Mouse (Mus musculus) midbrain, embryonic 15.5 days (tissue): ENCODE results near the gene Tead2. TPM values are rescaled to one million over a fixed set of nuclear protein-coding genes. Genes with fewer than 3 reads are reported as not detected.

ENCODE experiments used
- ATAC-seq: fragments of 200-750 bp; cut with Nextera tagmentation; replicated peaks from 2 replicates; pipeline ENCODE4 v1.8.0; 2017; ENCODE audit warnings: moderate TSS enrichment
- H3K27ac ChIP-seq: fragments of 300-500 bp; sonication (generic); 2 replicates; pipeline ENCODE4 v1.5.1; 2015; ENCODE audit warnings: mild to moderate bottlenecking, inconsistent platforms
- H3K27me3 ChIP-seq: fragments of 300-500 bp; sonication (generic); replicated peaks from 2 replicates; pipeline ENCODE4 v1.6.1; 2015; ENCODE audit warnings: inconsistent platforms
- H3K36me3 ChIP-seq: fragments of 300-500 bp; sonication (generic); replicated peaks from 2 replicates; pipeline ENCODE4 v1.6.1; 2015; ENCODE audit warnings: inconsistent platforms
- H3K4me1 ChIP-seq: fragments of 300-500 bp; sonication (generic); 2 replicates; pipeline ENCODE4 v1.6.1; 2015; ENCODE audit warnings: inconsistent platforms
- H3K4me2 ChIP-seq: fragments of 300-500 bp; sonication (generic); 2 replicates; pipeline ENCODE4 v1.6.1; 2015; ENCODE audit warnings: inconsistent platforms, mild to moderate bottlenecking, moderate library complexity
- H3K4me3 ChIP-seq: fragments of 300-500 bp; sonication (generic); 2 replicates; pipeline ENCODE4 v1.5.1; 2015; ENCODE audit warnings: mild to moderate bottlenecking, inconsistent platforms
- H3K9ac ChIP-seq: fragments of 300-500 bp; sonication (generic); 2 replicates; pipeline ENCODE4 v1.6.1; 2015; ENCODE audit warnings: mild to moderate bottlenecking, inconsistent platforms
- H3K9me3 ChIP-seq: fragments of 300-500 bp; sonication (generic); 2 replicates; pipeline ENCODE4 v1.6.1; 2016; ENCODE audit warnings: inconsistent platforms
- WGBS: fragments of 180-500 bp; shearing (Covaris S2); methylation state at CpG from one replicate; pipeline ENCODE4 v1.1.7; 2015; ENCODE audit warnings: mixed read lengths; 5-methylcytosine and 5-hydroxymethylcytosine counted together
- polyA plus RNA-seq: library from polyadenylated mRNA; unstranded; fragments of >200 nt; fragmentation: Nextera tagmentation; extraction: Ambion mirVana; gene quantifications from 2 replicates; pipeline ENCODE4 v1.2.1, GENCODE M21; 2015

The Tead2 gene
- polyA plus RNA-seq, 1 experiment from 2014 or later = 45.7 TPM

DNA sequence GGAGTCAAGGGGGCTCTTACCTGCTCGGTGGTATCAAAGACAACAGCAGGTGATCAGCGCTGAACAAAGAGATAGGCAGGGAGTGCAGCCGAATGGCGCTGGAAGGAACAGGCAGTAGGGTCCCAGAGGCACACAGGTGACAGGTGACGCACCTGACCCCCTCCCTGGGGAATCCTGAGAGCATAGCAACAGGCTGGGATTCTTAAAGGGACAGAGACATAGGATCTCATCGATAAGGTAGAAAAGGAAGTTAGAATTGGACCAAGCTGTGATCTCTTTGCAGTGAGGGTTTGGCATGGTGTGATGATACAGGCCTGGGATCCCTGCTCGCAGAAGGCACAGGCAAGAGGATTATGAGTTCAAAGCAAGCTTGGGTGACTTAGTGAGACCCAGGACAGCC is 36.1 kb upstream of the Tead2 start, which contains the start of gene Gfy:
Gene Gfy (minus strand): TSS at position 101 of the 400 bp plus-strand sequence.
- ATAC-seq = no peak

DNA sequence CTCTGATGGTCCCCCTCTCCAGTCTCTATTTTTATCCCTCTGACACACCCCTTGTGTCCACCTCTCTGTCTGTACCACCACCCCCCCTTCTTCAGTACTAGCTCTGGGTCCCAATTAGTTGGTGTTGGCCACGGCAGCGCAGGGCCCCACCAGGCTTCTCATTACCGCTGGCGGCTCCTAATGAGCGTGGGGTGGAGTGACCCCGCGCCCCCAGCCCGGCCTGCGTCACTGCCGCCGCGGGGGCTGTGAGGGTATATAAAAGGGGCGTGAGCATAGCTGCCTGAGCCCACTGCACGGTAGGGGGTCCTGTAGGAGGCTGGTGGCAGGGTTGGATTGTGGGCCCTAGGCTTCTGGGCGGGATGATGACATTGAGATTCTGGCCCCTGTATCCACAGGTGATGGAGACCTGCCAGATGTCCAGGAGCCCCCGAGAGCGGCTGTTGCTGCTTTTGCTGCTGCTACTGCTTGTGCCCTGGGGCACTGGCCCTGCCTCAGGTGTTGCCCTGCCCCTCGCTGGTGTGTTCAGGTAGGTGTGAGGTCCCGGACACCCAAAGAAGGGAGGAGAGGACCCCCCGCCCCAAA is 34.6 kb upstream of the Tead2 start, which contains the start of gene Pth2:
Gene Pth2 (plus strand): TSS at position 100 of the 582 bp plus-strand sequence.
- Histone ChIP-seq H3K9ac (peak within 1 kb of the TSS; percentile 2; the same call in 1 of the 2 replicates), H3K4me3 (peak within 1 kb of the TSS; percentile 37), H3K27me3 (peaks cover 96% of the 10 kb centered on the region), H3K4me2 (peak within 1 kb of the TSS; percentile 62), H3K27ac (no peak within 1 kb of the TSS), H3K9me3 (no peaks in the 10 kb centered on the region), H3K4me1 (peaks cover 30% of the 10 kb centered on the region), H3K36me3 (no peaks in the 10 kb centered on the region)
- 18% methylated on average over 20 of the region's 20 CpGs for WGBS
- ATAC-seq = no peak

More for the DNA sequence above, 36.1 kb upstream of the Tead2 start, which contains the start of gene Gfy:
- Histone ChIP-seq H3K27me3 (peaks cover 99% of the 10 kb centered on the region), H3K4me1 (peaks cover 33% of the 10 kb centered on the region), H3K9ac (no peak within 1 kb of the TSS), H3K4me3 (no peak within 1 kb of the TSS), H3K4me2 (no peak within 1 kb of the TSS), H3K36me3 (no peaks in the 10 kb centered on the region), H3K27ac (no peak within 1 kb of the TSS), H3K9me3 (no peaks in the 10 kb centered on the region)
- 23% methylated on average over 7 of the region's 7 CpGs for WGBS

DNA sequence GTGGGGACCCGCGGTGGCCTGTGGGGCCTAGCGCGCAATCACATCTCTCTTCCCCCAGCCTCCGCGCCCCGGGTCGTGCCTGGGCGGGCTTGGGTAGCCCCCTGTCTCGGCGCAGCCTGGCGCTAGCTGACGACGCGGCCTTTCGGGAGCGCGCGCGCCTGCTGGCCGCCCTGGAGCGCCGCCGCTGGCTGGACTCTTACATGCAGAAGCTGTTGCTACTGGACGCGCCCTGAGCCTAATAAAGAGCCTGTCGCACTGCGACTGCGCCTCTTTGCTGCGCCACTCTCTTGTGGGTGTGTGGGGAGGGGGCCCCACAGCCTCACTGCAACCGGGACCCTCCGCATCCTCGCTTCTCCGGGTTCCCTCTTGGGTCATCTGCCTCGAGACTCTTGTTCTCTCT is 34.0 kb upstream of the Tead2 start:
- H3K4me1 ChIP-seq = peaks cover 24% of the 10 kb centered on the region
- ATAC-seq = no peak; the same call in 1 of the 2 replicates
- peak overlapping the region; percentile 62 for H3K4me2 ChIP-seq
- no peaks in the 10 kb centered on the region for H3K36me3 ChIP-seq
- peak overlapping the region; percentile 2; the same call in 1 of the 2 replicates for H3K9ac ChIP-seq
- H3K27me3 ChIP-seq = peaks cover 90% of the 10 kb centered on the region
- H3K27ac ChIP-seq = no peak overlapping the region
- no peaks in the 10 kb centered on the region for H3K9me3 ChIP-seq
- 3% methylated on average over 34 of the region's 35 CpGs for whole genome bisulfite sequencing
- peak overlapping the region; percentile 37 for H3K4me3 ChIP-seq

DNA sequence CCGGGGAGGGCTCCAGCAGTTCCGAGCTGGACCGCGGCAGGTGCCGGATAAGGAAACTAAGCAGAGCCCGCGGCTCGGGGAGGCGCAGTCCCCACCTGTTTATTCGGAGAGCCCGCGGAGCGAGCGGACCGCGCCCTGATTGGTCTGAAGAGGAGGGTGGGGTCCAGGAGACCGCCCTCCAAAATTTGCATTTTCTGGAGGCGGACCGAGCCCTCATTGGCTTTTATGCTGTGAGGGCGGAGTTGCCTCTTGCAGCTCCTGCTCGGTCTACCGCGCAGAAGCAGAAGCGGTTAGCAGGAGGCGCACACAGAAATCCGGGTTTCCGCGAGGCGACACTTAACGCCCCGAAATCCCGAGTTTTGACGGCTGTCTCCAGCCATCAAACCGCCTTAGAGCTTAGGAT is 33.4 kb upstream of the Tead2 start:
- WGBS = under 1% methylated on average over 34 of the region's 34 CpGs
- peak overlapping the region; percentile 25; the same call in 1 of the 2 replicates for H3K9ac ChIP-seq
- ATAC-seq = peak; percentile 84

DNA sequence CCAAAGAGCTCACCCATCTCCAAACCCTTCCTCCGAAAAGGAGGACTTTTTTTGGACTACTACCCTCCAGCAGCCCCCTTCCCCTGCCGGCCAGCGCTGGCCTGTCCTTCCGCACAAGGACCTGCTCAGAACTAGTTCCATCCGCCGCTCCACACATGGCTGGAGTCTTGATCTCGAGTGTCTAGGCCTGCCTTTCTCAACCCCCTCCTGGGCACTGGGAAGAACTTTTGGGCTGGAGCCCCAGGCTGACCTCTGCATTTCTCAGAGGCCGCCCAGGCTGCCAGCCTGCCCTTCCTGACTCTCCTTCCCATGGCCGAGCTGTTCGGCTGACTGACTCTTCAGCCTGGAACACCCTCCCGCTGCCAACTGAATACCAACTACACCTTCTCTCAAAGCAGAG is 32.9 kb upstream of the Tead2 start:
- no peak overlapping the region for H3K27ac ChIP-seq

More for the DNA sequence above, 33.4 kb upstream of the Tead2 start:
- Histone ChIP-seq H3K4me2 (peak overlapping the region; percentile 62), H3K9me3 (no peaks in the 10 kb centered on the region), H3K27ac (no peak overlapping the region), H3K27me3 (peaks cover 85% of the 10 kb centered on the region), H3K4me3 (peak overlapping the region; percentile 37), H3K4me1 (peaks cover 24% of the 10 kb centered on the region), H3K36me3 (no peaks in the 10 kb centered on the region)

DNA sequence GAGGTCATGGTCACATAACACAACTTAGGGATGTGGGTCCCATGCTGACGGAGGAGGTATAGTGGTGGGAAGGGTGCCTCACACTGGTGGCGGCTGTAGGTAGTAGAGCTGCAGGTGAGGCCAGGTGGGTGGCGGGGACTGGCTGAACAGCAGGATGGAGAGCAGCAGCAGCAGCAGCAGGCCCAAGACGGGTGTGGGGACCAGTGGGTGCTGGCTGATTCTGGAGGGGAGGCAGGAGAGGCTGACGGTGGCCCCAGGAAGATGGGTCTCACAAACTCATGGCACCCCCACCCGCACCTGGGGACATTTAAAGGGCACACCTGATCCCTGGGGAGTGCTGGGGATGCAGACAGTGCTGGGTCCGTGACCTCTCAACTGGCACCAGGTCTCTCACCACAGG is 31.9 kb upstream of the Tead2 start:
- Histone ChIP-seq H3K27me3 (peaks cover 70% of the 10 kb centered on the region), H3K9ac (no peak overlapping the region), H3K27ac (no peak overlapping the region), H3K4me1 (peaks cover 24% of the 10 kb centered on the region), H3K4me3 (no peak overlapping the region), H3K9me3 (no peaks in the 10 kb centered on the region), H3K4me2 (no peak overlapping the region), H3K36me3 (no peaks in the 10 kb centered on the region)
- no peak for ATAC-seq
- WGBS = 65% methylated on average over 7 of the region's 7 CpGs

More for the DNA sequence above, 32.9 kb upstream of the Tead2 start:
- WGBS = 17% methylated on average over 11 of the region's 11 CpGs
- Histone ChIP-seq H3K27me3 (peaks cover 81% of the 10 kb centered on the region), H3K4me3 (peak overlapping the region; percentile 37), H3K36me3 (no peaks in the 10 kb centered on the region), H3K4me1 (peaks cover 24% of the 10 kb centered on the region), H3K9ac (peak overlapping the region; percentile 25; the same call in 1 of the 2 replicates), H3K9me3 (no peaks in the 10 kb centered on the region), H3K4me2 (peak overlapping the region; percentile 62)
- no peak; the same call in 1 of the 2 replicates for ATAC-seq

DNA sequence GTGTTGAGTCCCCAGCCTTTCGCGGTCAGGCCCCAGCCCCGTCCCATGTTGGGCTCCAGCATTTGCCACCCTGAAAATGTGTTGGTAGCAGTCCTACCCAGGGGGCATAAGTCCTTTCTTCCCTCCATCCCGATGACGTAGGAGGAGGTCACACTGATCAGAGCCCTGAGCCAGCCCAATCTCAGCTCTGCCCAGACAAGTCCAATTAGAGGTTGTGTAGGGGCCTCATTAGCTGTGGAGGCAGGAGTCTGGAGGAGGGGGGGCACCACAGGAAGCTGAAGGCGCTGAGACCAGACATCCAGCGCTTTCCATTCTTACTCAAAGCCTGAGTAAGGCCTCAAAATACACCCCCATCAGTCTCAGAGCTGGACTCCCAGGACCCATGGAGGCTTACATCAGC is 29.6 kb upstream of the Tead2 start:
- H3K4me1 ChIP-seq = peaks cover 23% of the 10 kb centered on the region
- ATAC-seq = no peak
- H3K4me2 ChIP-seq = no peak overlapping the region
- H3K9me3 ChIP-seq = no peaks in the 10 kb centered on the region
- H3K27ac ChIP-seq = no peak overlapping the region
- H3K9ac ChIP-seq = no peak overlapping the region
- H3K4me3 ChIP-seq = no peak overlapping the region
- WGBS = 59% methylated on average over 7 of the region's 7 CpGs
- peaks cover 48% of the 10 kb centered on the region for H3K27me3 ChIP-seq
- no peaks in the 10 kb centered on the region for H3K36me3 ChIP-seq

DNA sequence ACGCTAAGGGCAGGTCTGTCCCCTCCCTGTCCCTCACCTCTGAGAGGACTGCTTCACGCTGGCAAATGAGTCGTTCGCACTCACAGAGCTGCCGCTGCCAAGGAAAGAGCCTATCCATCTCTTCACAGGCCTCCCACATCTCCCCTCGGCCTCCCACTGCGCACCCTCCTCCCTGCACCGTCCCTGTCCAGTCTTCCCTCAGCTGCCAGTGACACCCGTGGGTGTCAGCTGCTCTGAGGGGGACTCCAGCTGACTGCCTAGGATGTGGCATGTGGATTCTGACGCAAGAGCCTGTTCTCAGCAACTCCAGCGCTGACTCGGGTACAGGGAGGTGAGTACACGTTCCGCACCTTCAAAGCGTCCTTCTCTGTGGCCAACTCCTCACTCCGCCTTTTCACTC is 26.0 kb upstream of the Tead2 start:
- Histone ChIP-seq H3K4me1 (peaks cover 4% of the 10 kb centered on the region; the same call in 1 of the 2 replicates), H3K4me3 (no peak overlapping the region), H3K4me2 (no peak overlapping the region), H3K9me3 (no peaks in the 10 kb centered on the region), H3K27ac (no peak overlapping the region), H3K9ac (no peak overlapping the region), H3K27me3 (peaks cover 11% of the 10 kb centered on the region), H3K36me3 (no peaks in the 10 kb centered on the region)
- no peak for ATAC-seq
- 62% methylated on average over 16 of the region's 16 CpGs for WGBS

DNA sequence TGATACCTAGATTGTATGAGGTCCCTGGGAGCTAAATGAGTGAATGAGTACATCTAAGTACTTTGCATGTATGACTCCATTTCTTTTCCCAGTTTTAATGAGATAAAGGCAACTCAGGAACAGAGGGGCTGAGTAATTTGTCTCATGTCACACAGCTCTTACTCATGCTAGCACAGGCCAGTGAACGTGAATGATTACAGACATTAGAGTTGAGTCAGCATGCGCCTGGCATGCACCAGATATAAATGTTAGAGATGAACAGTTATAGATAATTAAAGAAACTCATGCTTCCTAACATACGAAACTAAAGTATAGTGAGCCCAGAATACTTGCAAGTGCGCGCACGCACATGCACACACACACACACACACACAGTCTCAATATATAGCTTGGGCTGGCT is 25.4 kb upstream of the Tead2 start:
- WGBS = 92% methylated on average over 6 of the region's 6 CpGs
- no peak overlapping the region for H3K4me2 ChIP-seq
- ATAC-seq = no peak
- peaks cover 6% of the 10 kb centered on the region for H3K27me3 ChIP-seq
- H3K4me3 ChIP-seq = no peak overlapping the region
- H3K27ac ChIP-seq = no peak overlapping the region
- no peak overlapping the region for H3K9ac ChIP-seq
- no peaks in the 10 kb centered on the region for H3K9me3 ChIP-seq
- no peaks in the 10 kb centered on the region for H3K36me3 ChIP-seq
- no peaks in the 10 kb centered on the region for H3K4me1 ChIP-seq

DNA sequence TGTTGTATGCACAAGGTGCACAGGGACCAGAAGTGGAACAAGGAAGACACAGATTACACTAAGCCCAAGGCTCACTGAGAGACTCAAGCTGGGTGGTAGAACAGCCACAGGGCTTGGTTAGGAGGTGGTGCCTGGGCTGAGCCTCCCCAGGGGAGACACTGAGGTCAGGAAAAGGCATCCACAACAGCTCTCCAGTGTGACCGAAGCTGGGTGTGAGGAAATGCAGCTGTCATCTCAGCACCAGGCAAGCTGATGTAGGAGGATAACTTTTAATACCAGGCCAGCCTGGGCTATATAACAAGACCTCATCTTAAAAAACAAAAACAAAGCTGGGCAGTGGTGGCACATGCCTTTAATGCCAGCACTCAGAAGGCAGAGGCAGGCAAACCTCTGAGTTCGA is 24.4 kb upstream of the Tead2 start:
- Histone ChIP-seq H3K27me3 (no peaks in the 10 kb centered on the region; the same call in 1 of the 2 replicates), H3K36me3 (no peaks in the 10 kb centered on the region), H3K4me1 (no peaks in the 10 kb centered on the region), H3K4me2 (no peak overlapping the region), H3K4me3 (no peak overlapping the region), H3K9ac (no peak overlapping the region), H3K9me3 (no peaks in the 10 kb centered on the region), H3K27ac (no peak overlapping the region)
- WGBS = 83% methylated on average over 2 of the region's 2 CpGs
- ATAC-seq = no peak

DNA sequence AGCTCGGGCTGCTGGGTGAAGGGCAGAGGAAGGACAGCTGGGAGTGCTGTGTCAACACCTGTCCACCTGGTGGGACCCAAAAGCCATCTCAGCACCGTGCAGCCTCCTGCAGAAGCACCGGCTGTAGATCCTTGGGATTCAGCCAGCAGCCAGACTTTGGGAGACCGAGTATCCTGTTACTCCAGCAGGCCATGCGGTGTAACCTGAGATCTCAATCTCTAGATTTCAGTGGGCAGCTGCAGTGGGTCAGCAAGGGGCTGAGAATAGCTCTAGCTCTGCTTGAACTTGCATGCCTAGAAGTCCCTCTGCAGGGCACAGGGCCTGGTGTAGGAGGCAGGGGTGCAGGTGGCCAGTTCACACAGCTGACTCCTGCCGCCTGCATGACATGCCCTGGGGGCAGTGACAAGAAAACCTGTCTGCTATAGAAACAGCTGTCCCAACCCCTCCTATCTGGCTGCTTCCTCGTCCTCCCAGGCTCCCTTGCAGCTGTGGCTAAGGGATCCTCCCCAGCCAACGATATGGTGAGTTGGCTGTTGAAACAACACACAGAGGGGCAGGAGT is 23.7 kb upstream of the Tead2 start:
- H3K27me3 ChIP-seq = no peaks in the 10 kb centered on the region; the same call in 1 of the 2 replicates
- 24% methylated on average over 8 of the region's 8 CpGs for WGBS

DNA sequence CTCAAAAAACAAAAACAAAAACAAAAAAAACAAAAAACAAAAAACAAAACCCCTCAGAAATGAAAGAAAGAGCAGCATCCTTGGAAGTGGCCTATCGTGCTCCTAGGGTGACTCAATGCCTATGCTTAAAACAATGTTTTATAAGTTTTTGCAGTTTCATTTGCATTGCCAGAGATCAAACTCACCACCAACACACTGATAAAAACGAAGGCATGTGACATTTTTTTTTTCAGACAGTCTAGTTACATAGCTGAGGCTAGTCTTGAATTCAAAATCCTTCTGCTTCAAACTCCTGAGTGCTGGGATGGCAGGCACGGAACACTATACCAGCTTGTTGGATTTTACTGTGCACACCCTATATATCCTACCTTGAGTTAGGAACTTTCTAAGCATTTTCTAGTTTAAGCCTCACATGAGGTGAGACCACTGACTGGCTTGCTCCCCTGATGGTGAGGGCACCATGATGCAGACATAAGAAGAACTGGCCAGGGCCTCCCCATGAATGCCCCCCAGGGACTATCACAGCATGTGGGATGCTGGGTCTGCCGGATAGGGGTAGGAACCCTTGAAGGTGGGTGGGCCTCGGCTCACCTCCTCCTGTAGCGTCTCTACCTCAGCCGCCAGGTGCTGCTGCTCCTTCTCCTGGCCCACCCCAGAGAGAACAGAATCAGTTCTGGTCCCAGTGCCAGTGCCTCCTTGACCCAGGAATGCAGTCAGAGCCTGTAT is 22.8 kb upstream of the Tead2 start:
- no peak overlapping the region for H3K4me2 ChIP-seq
- no peak overlapping the region for H3K4me3 ChIP-seq
- 83% methylated on average over 7 of the region's 7 CpGs for WGBS
- H3K9me3 ChIP-seq = no peaks in the 10 kb centered on the region
- H3K27me3 ChIP-seq = no peaks in the 10 kb centered on the region; the same call in 1 of the 2 replicates
- no peak for ATAC-seq
- H3K4me1 ChIP-seq = peaks cover 1% of the 10 kb centered on the region; the same call in 1 of the 2 replicates
- no peaks in the 10 kb centered on the region for H3K36me3 ChIP-seq
- no peak overlapping the region for H3K27ac ChIP-seq
- H3K9ac ChIP-seq = no peak overlapping the region

More for the DNA sequence above, 23.7 kb upstream of the Tead2 start:
- Histone ChIP-seq H3K36me3 (no peaks in the 10 kb centered on the region), H3K4me3 (no peak overlapping the region), H3K4me2 (no peak overlapping the region), H3K27ac (no peak overlapping the region), H3K4me1 (no peaks in the 10 kb centered on the region), H3K9me3 (no peaks in the 10 kb centered on the region), H3K9ac (no peak overlapping the region)
- no peak for ATAC-seq
